Mouse (Mus musculus) CD4-positive, CD25-positive, alpha-beta regulatory T cell (primary cell): ENCODE data around the gene Nt5dc1. TPM values are rescaled to one million over a fixed set of nuclear protein-coding genes. Genes with fewer than 3 reads are reported as not detected.

ENCODE experiments used
- polyA plus RNA-seq: library from polyadenylated mRNA; unstranded; fragments of 100-300 nt; shearing (Covaris generic); gene quantifications from one replicate; pipeline ENCODE4 v1.2.1, GENCODE M21; 2017

The Nt5dc1 gene
- 62.7 TPM for polyA plus RNA-seq

GRCm38 (mm10) chr10:34418204-34418756, at the start of gene Nt5dc1:
Gene Nt5dc1, minus strand, starts transcription at chr10:34418552.

GRCm38 (mm10) chr10:34389681-34390080, 28.7 kb downstream of the Nt5dc1 start, which contains the start of gene Col10a1:
Gene Col10a1, plus strand, starts transcription at chr10:34389981.

GRCm38 (mm10) chr10:34297299-34297979, 120.9 kb downstream of the Nt5dc1 start, which contains the start of gene Tspyl4:
Gene Tspyl4, plus strand, starts transcription at chr10:34297442.

GRCm38 (mm10) chr10:34281962-34282388, 136.4 kb downstream of the Nt5dc1 start, which contains the start of gene Tspyl1:
Gene Tspyl1, plus strand, starts transcription at chr10:34282190.

Other genes starting within 250 kb of the Nt5dc1 start
- 4.0 TPM for gene Dse, start 210.8 kb downstream of the Nt5dc1 start, polyA plus RNA-seq
- gene Tspyl1, start 136.4 kb downstream of the Nt5dc1 start, polyA plus RNA-seq, result 64.9 TPM
- 11.8 TPM for gene Tspyl4, start 121.1 kb downstream of the Nt5dc1 start, polyA plus RNA-seq
- 0.73 TPM for gene Col10a1, start 28.6 kb downstream of the Nt5dc1 start, polyA plus RNA-seq
- gene Frk, start 64.8 kb upstream of the Nt5dc1 start, polyA plus RNA-seq, result 0.08 TPM